Mouse (Mus musculus): ENCODE results near the gene Fbxl2. TPM values are rescaled to one million over a fixed set of nuclear protein-coding genes. Genes with fewer than 3 reads are reported as not detected.

Gene Fbxl2
- total and polyA plus RNA-seq, 2 experiments from 2014 or later = 35.7 to 43.4 TPM

GRCm38 (mm10) chr9:113941103-113941805 lies 104.7 kb downstream of the Fbxl2 start:
- TF ChIP-seq CTCF (IDR thresholded peaks at IDR 0.05) = no peak
- H3K27ac ChIP-seq (ENCODE audit: low read depth, low read length) = no peak overlapping the region
- ATAC-seq (ENCODE audit: low FRiP score) = no peak
- no peak overlapping the region for H3K9ac ChIP-seq (replicated peaks; ENCODE audit: low read length, poor library complexity, severe bottlenecking)
- DNase-seq (ENCODE audit: low spot score) = no peak
- no peak overlapping the region for H3K4me2 ChIP-seq (ENCODE audit: low read depth, low read length, poor library complexity, severe bottlenecking)
- no peak overlapping the region for H3K4me3 ChIP-seq (ENCODE audit: low read depth, low read length)
- H3K27me3 ChIP-seq (ENCODE audit: insufficient read depth, low read length) = no peaks in the 10 kb centered on the region
- no peaks in the 10 kb centered on the region for H3K4me1 ChIP-seq (ENCODE audit: insufficient read depth, low read length)
- 92% methylated on average over 3 of the region's 3 CpGs for WGBS
- H3K9me3 ChIP-seq (ENCODE audit: low read length) = no peaks in the 10 kb centered on the region
- H3K36me3 ChIP-seq (ENCODE audit: insufficient read depth, low read length) = no peaks in the 10 kb centered on the region

DNA sequence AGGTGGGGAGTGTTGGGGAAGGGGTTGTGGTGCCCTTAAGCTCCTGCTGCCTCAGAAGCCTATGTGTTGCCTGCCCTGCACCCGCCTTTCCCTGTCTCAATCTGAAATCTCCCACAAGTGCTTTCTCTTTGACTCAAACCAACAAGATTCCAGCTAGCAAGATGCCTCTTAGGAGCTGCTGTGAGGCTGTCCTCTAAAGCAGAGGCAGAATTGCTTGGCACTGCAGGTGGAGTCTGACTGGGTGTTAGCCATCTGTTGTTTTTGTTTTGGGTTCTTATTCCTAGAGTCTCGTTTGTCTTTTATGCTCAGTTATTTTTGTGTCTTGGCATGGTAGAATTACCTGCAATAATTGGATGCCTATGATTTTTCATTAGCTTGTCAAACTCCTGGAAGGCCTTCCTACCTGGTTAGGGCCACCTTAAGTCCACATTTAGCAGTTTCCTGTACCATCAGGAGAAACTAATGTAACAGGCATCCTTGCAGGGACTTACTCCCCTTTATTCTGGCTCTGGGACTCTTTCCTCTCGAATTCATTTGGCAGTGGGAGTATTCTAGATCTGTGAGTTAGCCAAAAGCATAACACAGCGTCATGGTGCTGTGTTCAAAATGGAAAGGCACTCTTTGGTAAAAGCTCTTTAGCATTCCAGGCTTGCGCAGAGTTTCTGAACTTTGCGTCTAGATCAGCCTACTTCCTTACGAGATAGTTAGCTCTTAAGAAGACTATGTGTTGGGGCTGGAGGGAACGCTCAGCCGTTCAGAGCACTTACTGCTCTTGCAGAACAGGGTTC lies 106.7 kb downstream of the Fbxl2 start:
- H3K9me3 ChIP-seq (ENCODE audit: low read length) = no peaks in the 10 kb centered on the region
- H3K36me3 ChIP-seq (ENCODE audit: insufficient read depth, low read length) = no peaks in the 10 kb centered on the region
- no peaks in the 10 kb centered on the region for H3K4me1 ChIP-seq (ENCODE audit: insufficient read depth, low read length)
- DNase-seq (ENCODE audit: low spot score) = no peak
- TF ChIP-seq CTCF (IDR thresholded peaks at IDR 0.05) = no peak
- H3K4me2 ChIP-seq (ENCODE audit: low read depth, low read length, poor library complexity, severe bottlenecking) = no peak overlapping the region
- no peak for ATAC-seq (ENCODE audit: low FRiP score)
- no peaks in the 10 kb centered on the region for H3K27me3 ChIP-seq (ENCODE audit: insufficient read depth, low read length)
- 0 out of 2 replicates have a peak overlapping the region, but pooled peaks have one; percentile 32 for H3K27ac ChIP-seq (ENCODE audit: low read depth, low read length)
- H3K9ac ChIP-seq (replicated peaks; ENCODE audit: low read length, poor library complexity, severe bottlenecking) = no peak overlapping the region
- no peak overlapping the region for H3K4me3 ChIP-seq (ENCODE audit: low read depth, low read length)
- WGBS = 80% methylated on average over 9 of the region's 9 CpGs

DNA sequence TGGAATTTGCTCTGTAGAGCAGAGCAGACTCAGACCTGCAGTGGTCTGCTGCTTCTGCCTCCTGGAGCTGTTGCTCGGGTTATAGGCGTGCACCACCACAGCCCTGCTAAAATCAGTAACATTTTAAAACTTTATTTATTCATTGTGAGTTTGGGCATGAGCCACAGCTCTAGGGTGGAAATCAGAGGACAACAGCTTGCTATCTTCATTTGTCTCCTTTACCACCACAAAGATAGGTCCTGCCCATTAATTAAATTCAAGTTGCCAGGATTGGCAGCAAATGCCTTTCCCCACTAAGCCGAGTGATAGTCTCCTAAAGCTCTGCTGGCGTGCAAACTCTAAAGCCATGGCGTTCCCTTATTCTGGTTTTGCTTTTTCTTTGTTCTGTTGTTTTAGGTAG lies 110.4 kb downstream of the Fbxl2 start:
- WGBS = 66% methylated on average over 5 of the region's 5 CpGs
- Histone ChIP-seq H3K4me2 (ENCODE audit: low read depth, low read length, poor library complexity, severe bottlenecking) (no peak overlapping the region), H3K27ac (ENCODE audit: low read depth, low read length) (no peak overlapping the region), H3K4me3 (ENCODE audit: low read depth, low read length) (no peak overlapping the region), H3K4me1 (ENCODE audit: insufficient read depth, low read length) (peaks cover 14% of the 10 kb centered on the region), H3K27me3 (ENCODE audit: insufficient read depth, low read length) (no peaks in the 10 kb centered on the region), H3K9ac (replicated peaks; ENCODE audit: low read length, poor library complexity, severe bottlenecking) (no peak overlapping the region), H3K9me3 (ENCODE audit: low read length) (no peaks in the 10 kb centered on the region), H3K36me3 (ENCODE audit: insufficient read depth, low read length) (no peaks in the 10 kb centered on the region)
- no peak for TF ChIP-seq CTCF (IDR thresholded peaks at IDR 0.05)
- ATAC-seq (ENCODE audit: low FRiP score) (no peak), DNase-seq (ENCODE audit: low spot score) (no peak)

DNA sequence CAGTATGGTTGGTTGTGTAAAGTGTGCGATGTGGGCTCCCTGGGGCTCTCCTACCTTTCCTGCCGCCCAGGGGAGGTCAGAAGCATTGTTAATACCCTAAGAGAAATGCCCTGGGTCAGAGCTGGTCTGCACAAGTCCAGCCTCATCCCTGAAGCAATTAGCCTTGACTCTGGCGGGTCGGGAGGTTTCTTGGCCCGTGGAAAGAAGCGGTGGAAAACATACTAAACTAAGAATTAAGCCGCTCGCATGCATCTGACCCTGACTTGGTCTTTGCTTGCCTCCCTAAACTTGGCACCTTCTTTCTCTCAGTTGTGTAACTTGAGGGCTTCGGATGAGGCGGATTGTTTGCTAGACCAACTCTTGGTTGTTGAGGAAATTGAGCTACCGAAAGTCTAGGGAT lies 113.5 kb downstream of the Fbxl2 start:
- no peak overlapping the region for H3K27ac ChIP-seq (ENCODE audit: low read depth, low read length)
- H3K4me2 ChIP-seq (ENCODE audit: low read depth, low read length, poor library complexity, severe bottlenecking) = peak overlapping the region; percentile 97
- no peak for TF ChIP-seq CTCF (IDR thresholded peaks at IDR 0.05)
- H3K9ac ChIP-seq (replicated peaks; ENCODE audit: low read length, poor library complexity, severe bottlenecking) = peak overlapping the region; percentile 90
- DNase-seq (ENCODE audit: low spot score) = no peak
- no peak for ATAC-seq (ENCODE audit: low FRiP score)
- no peaks in the 10 kb centered on the region for H3K36me3 ChIP-seq (ENCODE audit: insufficient read depth, low read length)
- WGBS = 24% methylated on average over 11 of the region's 11 CpGs
- peak overlapping the region; percentile 98 for H3K4me3 ChIP-seq (ENCODE audit: low read depth, low read length)
- peaks cover 14% of the 10 kb centered on the region for H3K4me1 ChIP-seq (ENCODE audit: insufficient read depth, low read length)
- no peaks in the 10 kb centered on the region for H3K9me3 ChIP-seq (ENCODE audit: low read length)
- H3K27me3 ChIP-seq (ENCODE audit: insufficient read depth, low read length) = no peaks in the 10 kb centered on the region

GRCm38 (mm10) chr9:113932100-113932470 lies 113.9 kb downstream of the Fbxl2 start:
- Histone ChIP-seq H3K27me3 (ENCODE audit: insufficient read depth, low read length) (no peaks in the 10 kb centered on the region), H3K36me3 (ENCODE audit: insufficient read depth, low read length) (no peaks in the 10 kb centered on the region), H3K27ac (ENCODE audit: low read depth, low read length) (peak overlapping the region; percentile 82; the same call in 1 of the 2 replicates), H3K4me2 (ENCODE audit: low read depth, low read length, poor library complexity, severe bottlenecking) (peak overlapping the region; percentile 97), H3K9ac (replicated peaks; ENCODE audit: low read length, poor library complexity, severe bottlenecking) (peak overlapping the region; percentile 90), H3K4me1 (ENCODE audit: insufficient read depth, low read length) (peaks cover 14% of the 10 kb centered on the region), H3K4me3 (ENCODE audit: low read depth, low read length) (peak overlapping the region; percentile 98), H3K9me3 (ENCODE audit: low read length) (no peaks in the 10 kb centered on the region)
- DNase-seq (ENCODE audit: low spot score) = no peak
- WGBS = 1% methylated on average over 8 of the region's 8 CpGs
- no peak for TF ChIP-seq CTCF (IDR thresholded peaks at IDR 0.05)
- ATAC-seq (ENCODE audit: low FRiP score) = no peak

All from midbrain, postnatal 0 days (tissue).